Mouse (Mus musculus): ENCODE data around the gene Trim42.

- TF ChIP-seq CTCF (IDR thresholded peaks at IDR 0.05; ENCODE audit: low read depth) (no peak), EP300 (IDR thresholded peaks at IDR 0.05; ENCODE audit: low read depth) (no peak)
These were observed 45.3 kb upstream of the Trim42 start for GRCm38 (mm10) chr9:97414876-97415668.
